ENCODE assay signal across 8 mouse cellular contexts in genomic region chr8:84004533-84005201, GRCm38 (mm10). TPM values are rescaled to one million over a fixed set of nuclear protein-coding genes. Genes with fewer than 3 reads are reported as not detected.
DNase-seq lines count a peak whose midpoint lies in the region; ATAC-seq lines count a peak whose summit lies in the region.

No protein-coding gene starts in this region.

- ATAC-seq in inflammation-experienced regulatory T-cells, adult 6 months, result peak; percentile 97
- peak; percentile 95 for ATAC-seq in megakaryocyte-erythroid progenitor cell, adult 5-6 weeks (replicated peaks; ENCODE audit: low FRiP score, low TSS enrichment, poor library complexity, severe bottlenecking)

- peak; percentile 97 for DNase-seq in adipocyte (ENCODE audit: low spot score)
- DNase-seq in embryo, embryonic 10 days (ENCODE audit: low spot score), result peak; percentile 94
- DNase-seq in gastrocnemius, postnatal 14 days, result peak; percentile 95
- DNase-seq in left cerebral cortex, postnatal 10 days (ENCODE audit: extremely low spot score in 1 of 2, low spot score in 2 of 2), result peak; percentile 89 to 96
- peak; percentile 91 for DNase-seq in right cerebral cortex, postnatal 25 days
- peak; percentile 90 to 93 for DNase-seq in urinary bladder, postnatal 4 days (ENCODE audit: low spot score in 2 of 2)

- intact Hi-C loops in gastrocnemius, postnatal 14 days (cut with DNase I; ENCODE audit: low total_unique reads), result no loop called here
- intact Hi-C loops in left cerebral cortex, postnatal 10 days (cut with DNase I), result no loop called here

RNA-seq across cellular contexts. Expression of gene 1700067K01Rik, which starts 3.4 kb away (rescaled TPM):
- total RNA-seq in gastrocnemius, postnatal 14 days (2021), result not detected
- under 1 TPM in 2 of 3 experiments, not detected in 1; 0.51 to 0.70 TPM for polyA plus RNA-seq in inflammation-experienced regulatory T-cells, adult 6 months (2017; shearing (Covaris generic))
- total RNA-seq in left cerebral cortex, postnatal 10 days (2021), result under 1 TPM; 0.34 to 0.65 TPM
- 1.4 and 2.3 TPM in 2 replicates for total RNA-seq in megakaryocyte-erythroid progenitor cell, adult 5-6 weeks (2014; fragmentation: Nextera tagmentation)
- 0.76 and 2.3 TPM in 2 replicates for total RNA-seq in megakaryocyte-erythroid progenitor cell, adult 5-6 weeks (2017)

RNA-seq across cellular contexts. Expression of gene Samd1, which starts 7.2 kb away (rescaled TPM):
- 10 to 100 TPM; 17.8 to 22.1 TPM for total RNA-seq in gastrocnemius, postnatal 14 days (2021)
- 1 to 10 TPM; 5.0 to 7.3 (median 6.5) TPM for polyA plus RNA-seq in inflammation-experienced regulatory T-cells, adult 6 months (2017; shearing (Covaris generic))
- 10 to 100 TPM; 56.4 to 59.1 TPM for total RNA-seq in left cerebral cortex, postnatal 10 days (2021)
- total RNA-seq in megakaryocyte-erythroid progenitor cell, adult 5-6 weeks (2014; fragmentation: Nextera tagmentation), result 103 and 123 TPM in 2 replicates
- 57.4 and 79.8 TPM in 2 replicates for total RNA-seq in megakaryocyte-erythroid progenitor cell, adult 5-6 weeks (2017)

RNA-seq across cellular contexts. Expression of gene 2210011C24Rik, which starts 7.3 kb away (rescaled TPM):
- 1 to 10 TPM; 2.9 to 4.2 TPM for total RNA-seq in gastrocnemius, postnatal 14 days (2021)
- polyA plus RNA-seq in inflammation-experienced regulatory T-cells, adult 6 months (2017; shearing (Covaris generic)), result 1 to 10 TPM in 2 of 3 experiments, not detected in 1; 1.2 to 2.5 TPM
- under 1 TPM in 1 of 2 experiments, not detected in 1; 0.51 TPM for total RNA-seq in left cerebral cortex, postnatal 10 days (2021)
- not detected in 2 replicates for total RNA-seq in megakaryocyte-erythroid progenitor cell, adult 5-6 weeks (2014; fragmentation: Nextera tagmentation)
- total RNA-seq in megakaryocyte-erythroid progenitor cell, adult 5-6 weeks (2017), result not detected in 2 replicates

RNA-seq across cellular contexts. Expression of gene Palm3, which starts 16.6 kb away (rescaled TPM):
- under 1 TPM; 0.25 to 0.51 TPM for total RNA-seq in gastrocnemius, postnatal 14 days (2021)
- 1 to 10 TPM; 1.6 to 3.7 (median 2.8) TPM for polyA plus RNA-seq in inflammation-experienced regulatory T-cells, adult 6 months (2017; shearing (Covaris generic))
- 10 to 100 TPM in 1 of 2 experiments, 1 to 10 TPM in 1; 9.2 to 11.3 TPM for total RNA-seq in left cerebral cortex, postnatal 10 days (2021)
- not detected in 2 replicates for total RNA-seq in megakaryocyte-erythroid progenitor cell, adult 5-6 weeks (2014; fragmentation: Nextera tagmentation)
- 0.30 TPM in 1 of 2 replicates, not detected in the other for total RNA-seq in megakaryocyte-erythroid progenitor cell, adult 5-6 weeks (2017)

RNA-seq across cellular contexts. Expression of gene Prkaca, which starts 31.9 kb away (rescaled TPM):
- 100 to 1,000 TPM; 319 to 324 TPM for total RNA-seq in gastrocnemius, postnatal 14 days (2021)
- 10 to 100 TPM; 16.3 to 20.1 (median 18.8) TPM for polyA plus RNA-seq in inflammation-experienced regulatory T-cells, adult 6 months (2017; shearing (Covaris generic))
- 100 to 1,000 TPM; 255 to 264 TPM for total RNA-seq in left cerebral cortex, postnatal 10 days (2021)
- 35.2 and 49.4 TPM in 2 replicates for total RNA-seq in megakaryocyte-erythroid progenitor cell, adult 5-6 weeks (2014; fragmentation: Nextera tagmentation)
- 22.1 and 31.1 TPM in 2 replicates for total RNA-seq in megakaryocyte-erythroid progenitor cell, adult 5-6 weeks (2017)

Comparison
In these comparisons a context has a peak if more than half of its experiments do, and no peak if none do; other contexts are left out.
1. Peak in every context shown above with its lines: DNase-seq and ATAC-seq.